Mouse (Mus musculus) liver, embryonic 14.5 days (tissue): ENCODE data around the gene Theg.

Experiments used
- CTCF ChIP-seq: IDR thresholded peaks from 2 replicates; pipeline ENCODE4 v1.5.1; 2016; ENCODE audit warnings: antibody characterized with exemption, low read depth, control low read depth
- EP300 ChIP-seq: IDR thresholded peaks from 2 replicates; pipeline ENCODE4 v1.6.1; 2016; ENCODE audit warnings: antibody characterized with exemption, low read depth

DNA sequence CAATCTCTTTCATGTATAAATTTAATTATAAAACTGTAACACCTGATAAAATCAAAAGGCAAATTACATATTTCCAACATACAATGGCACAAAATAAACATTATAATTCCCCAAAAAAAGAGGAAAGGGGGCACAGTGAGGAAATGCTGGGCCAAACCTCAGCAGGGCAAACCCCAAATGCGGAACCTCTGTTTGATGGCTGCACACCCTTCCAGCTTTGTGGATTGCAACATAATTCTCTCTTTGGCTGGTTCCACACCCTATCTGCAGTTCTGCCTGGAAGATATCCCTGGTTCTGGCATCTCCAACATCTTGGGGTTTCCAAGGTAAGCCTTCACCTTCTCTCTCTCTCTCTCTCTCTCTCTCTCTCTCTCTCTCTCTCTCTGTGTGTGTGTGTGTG is 3.6 kb upstream of the Theg start:
- no peak for TF ChIP-seq CTCF
- no peak for TF ChIP-seq EP300
